Mouse (Mus musculus) spleen, embryonic (tissue): ENCODE results near the gene Zbtb39.
"Not testable (repeated sequence)": the region's sequence is repeated elsewhere in the genome, so short reads cannot be mapped to it uniquely, and the experiment has no call there.

Source experiments
- CTCF ChIA-PET: fragments of 350-600 bp; sonication (Branson Sonifier 250); formaldehyde crosslinking; loops from one replicate; lab custom pipeline; 2022; lab: Charles Lee

Gene Zbtb39

GRCm38 (mm10) chr10:127782321-127782720 lies 43.0 kb downstream of the Zbtb39 start:
- CTCF ChIA-PET: not testable (repeated sequence)

GRCm38 (mm10) chr10:127785411-127785810 lies 46.1 kb downstream of the Zbtb39 start:
- CTCF ChIA-PET: not testable (repeated sequence)
